Mouse (Mus musculus) megakaryocyte, embryonic 14.5 days (primary cell): ENCODE results near the gene Gm35315.
"Not testable (repeated sequence)": the region's sequence is repeated elsewhere in the genome, so short reads cannot be mapped to it uniquely, and the experiment has no call there.

Experiments
- FLI1 ChIP-seq: IDR thresholded peaks from 2 replicates; pipeline ENCODE4 v1.6.1; 2012; ENCODE audit warnings: low read length, inconsistent platforms, mixed read lengths
- GATA1 ChIP-seq: IDR thresholded peaks from 3 replicates; pipeline ENCODE4 v1.6.1; 2012; ENCODE audit warnings: mixed read lengths, low read length, inconsistent platforms, borderline replicate concordance

- TF ChIP-seq GATA1, FLI1: not testable (repeated sequence)
Observed at GRCm38 (mm10) chr5:110072413-110072812, 21.8 kb downstream of the Gm35315 start, which contains the start of gene Gm17655.
